Mouse (Mus musculus) heart, adult 2 months (tissue): ENCODE data around the gene Tom1.

Experiments
- CTCF ChIP-seq: fragments of 200-600 bp; IDR thresholded peaks from 2 replicates; pipeline ENCODE4 v1.8.1; 2022; ENCODE audit warnings: antibody characterized with exemption, mild to moderate bottlenecking, moderate library complexity
- EP300 ChIP-seq: fragments of 200-500 bp; IDR thresholded peaks from 2 replicates; pipeline ENCODE4 v1.6.1; 2011; ENCODE audit warnings: low read depth, low read length, control low read depth; ENCODE audit not compliant: insufficient read depth
- POLR2A ChIP-seq: fragments of 200-500 bp; IDR thresholded peaks from 2 replicates; pipeline ENCODE4 v1.6.1; 2011; ENCODE audit warnings: mild to moderate bottlenecking, low read depth, low read length, control low read depth; ENCODE audit not compliant: insufficient read depth

DNA sequence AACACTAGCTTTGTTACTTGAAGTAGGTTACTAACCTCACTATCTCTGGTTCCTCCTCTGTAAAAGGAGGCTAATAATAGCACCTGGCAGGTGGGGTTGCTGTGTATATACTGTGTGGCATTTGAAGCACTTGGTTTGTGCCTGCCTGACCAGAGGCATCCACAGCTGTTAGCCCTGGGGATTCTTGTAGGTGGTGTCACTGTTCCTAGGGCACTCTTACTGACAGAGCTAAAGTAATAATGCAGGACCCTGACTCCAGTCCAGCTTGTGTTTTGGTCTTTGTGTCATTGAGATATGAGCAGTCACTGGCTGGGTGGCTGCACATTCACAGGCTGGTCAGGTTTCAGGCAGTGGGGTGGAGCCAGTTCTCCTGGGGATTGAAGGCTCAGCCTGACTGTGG lies 5.0 kb downstream of the Tom1 start:
- TF ChIP-seq CTCF (no peak), EP300 (0 out of 2 replicates have a peak, but pooled peaks have one; percentile 55), POLR2A (0 out of 2 replicates have a peak, but pooled peaks have one; percentile 30)
